Mouse (Mus musculus): ENCODE data around the gene Gm34653.

- TF ChIP-seq CTCF (IDR thresholded peaks at IDR 0.05; ENCODE audit: low read depth) (no peak), EP300 (optimal IDR thresholded peaks at IDR 0.05) (no peak)
Observed at GRCm38 (mm10) chr2:34884186-34884585, 51.4 kb downstream of the Gm34653 start.

All from stomach, postnatal 0 days (tissue).